Mouse (Mus musculus) E14TG2a.4 (cell line): ENCODE measurements around the gene H2-D1.

Source experiments
- CTCF ChIP-seq: conservative IDR thresholded peaks from 2 replicates; pipeline ENCODE4 v1.5.1; 2014; ENCODE audit warnings: low read length
- POU5F1 ChIP-seq: IDR thresholded peaks from 2 replicates; pipeline ENCODE4 v1.6.1; 2014; ENCODE audit warnings: low read length, borderline replicate concordance

DNA sequence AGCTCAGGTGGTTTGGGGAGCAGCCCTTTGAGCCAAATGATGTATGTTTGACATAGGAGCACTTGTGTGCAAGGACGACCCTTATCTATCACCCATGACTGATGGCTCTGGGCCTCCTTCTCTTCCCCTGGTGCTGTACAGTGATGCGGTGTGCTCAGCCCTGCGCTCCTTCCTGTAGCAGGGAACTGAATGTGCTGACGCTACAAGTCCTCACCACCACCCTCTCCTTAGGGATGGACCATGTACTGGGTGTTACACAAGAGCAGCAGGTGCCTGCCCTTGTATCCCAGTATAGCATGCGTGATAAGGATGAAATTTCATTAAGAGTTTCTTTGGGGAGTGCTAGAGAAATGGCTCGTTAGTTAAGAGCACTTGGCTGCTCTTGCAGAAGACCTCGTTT lies 15.4 kb upstream of the H2-D1 start:
- TF ChIP-seq CTCF (no peak), POU5F1 (no peak)
